Mouse (Mus musculus) neural tube, embryonic 15.5 days (tissue): ENCODE measurements at regions not wholly inside any gene's neighbourhood (a gene's known extent, or its start where the extent isn't known, plus 50 kb on each side); places are given as distances from the start of the nearest gene placed in this dataset.

Experiments used
- ATAC-seq: fragments of 200-750 bp; cut with Nextera tagmentation; 2 replicates; pipeline ENCODE4 v1.8.0; 2017; ENCODE audit warnings: mild to moderate bottlenecking, moderate TSS enrichment, moderate library complexity; ENCODE audit not compliant: low FRiP score
- H3K27ac ChIP-seq: fragments of 300-500 bp; sonication (generic); replicated peaks from 2 replicates; pipeline ENCODE4 v1.5.1; 2015; ENCODE audit warnings: mild to moderate bottlenecking, inconsistent platforms
- H3K27me3 ChIP-seq: fragments of 300-500 bp; sonication (generic); replicated peaks from 2 replicates; pipeline ENCODE4 v1.6.1; 2015; ENCODE audit warnings: inconsistent platforms
- H3K36me3 ChIP-seq: fragments of 300-500 bp; sonication (generic); 2 replicates; pipeline ENCODE4 v1.6.1; 2015; ENCODE audit warnings: inconsistent platforms
- H3K4me1 ChIP-seq: fragments of 300-500 bp; sonication (generic); 2 replicates; pipeline ENCODE4 v1.6.1; 2015; ENCODE audit warnings: inconsistent platforms
- H3K4me2 ChIP-seq: fragments of 300-500 bp; sonication (generic); 2 replicates; pipeline ENCODE4 v1.6.1; 2015; ENCODE audit warnings: inconsistent platforms, mild to moderate bottlenecking, moderate library complexity
- H3K4me3 ChIP-seq: fragments of 300-500 bp; sonication (generic); replicated peaks from 2 replicates; pipeline ENCODE4 v1.5.1; 2015; ENCODE audit warnings: mild to moderate bottlenecking, inconsistent platforms
- H3K9ac ChIP-seq: fragments of 300-500 bp; sonication (generic); replicated peaks from 2 replicates; pipeline ENCODE4 v1.6.1; 2015; ENCODE audit warnings: mild to moderate bottlenecking, inconsistent platforms
- H3K9me3 ChIP-seq: fragments of 300-500 bp; sonication (generic); replicated peaks from 2 replicates; pipeline ENCODE4 v1.6.1; 2016; ENCODE audit warnings: inconsistent platforms
- WGBS: fragments of 180-500 bp; shearing (Covaris S2); methylation state at CpG from one replicate; pipeline ENCODE4 v1.1.7; 2015; ENCODE audit warnings: mixed read lengths; 5-methylcytosine and 5-hydroxymethylcytosine counted together

DNA sequence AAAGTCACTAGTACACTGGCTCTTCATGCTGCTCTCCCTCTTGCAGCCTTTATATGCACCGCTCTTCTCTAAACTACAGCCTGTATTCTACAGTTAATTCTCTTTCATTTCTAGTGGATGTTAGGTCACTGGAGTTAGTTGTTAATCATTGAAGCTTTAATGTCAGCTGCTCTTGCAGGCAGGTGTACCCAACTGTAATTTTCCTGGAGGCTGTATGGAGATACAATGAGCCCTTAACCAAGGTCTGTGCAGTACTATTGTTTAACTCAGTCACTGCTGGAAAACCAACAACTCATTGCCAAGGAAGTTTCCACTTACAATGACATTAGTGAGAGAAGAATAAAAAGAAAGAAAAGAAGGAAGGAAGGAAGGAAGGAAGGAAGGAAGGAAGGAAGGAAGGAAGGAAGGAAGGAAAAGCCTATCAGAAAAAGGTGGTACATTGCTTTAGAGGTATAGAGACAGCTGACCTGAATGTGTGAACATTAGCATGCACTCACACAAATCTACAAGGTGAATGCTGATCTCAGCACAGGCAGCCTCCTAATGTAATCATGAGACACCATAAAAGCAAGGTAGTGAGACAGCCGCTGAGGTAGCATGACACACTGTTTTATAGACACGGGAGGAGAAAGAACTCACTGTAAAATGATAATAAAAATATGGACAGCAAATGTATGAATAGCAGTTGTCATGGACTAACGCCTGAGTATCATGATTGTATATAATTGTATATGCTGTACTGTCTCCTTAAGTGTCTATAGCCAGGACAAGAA is 66.7 kb upstream of the Nck2 start:
- H3K4me2 ChIP-seq: no peak overlapping the region
- 86% methylated on average over 4 of the region's 4 CpGs for WGBS
- no peaks in the 10 kb centered on the region for H3K36me3 ChIP-seq
- H3K27me3 ChIP-seq: no peaks in the 10 kb centered on the region
- H3K9ac ChIP-seq: no peak overlapping the region
- H3K27ac ChIP-seq: no peak overlapping the region
- H3K9me3 ChIP-seq: no peaks in the 10 kb centered on the region
- no peaks in the 10 kb centered on the region for H3K4me1 ChIP-seq
- no peak overlapping the region for H3K4me3 ChIP-seq
- ATAC-seq: no peak

DNA sequence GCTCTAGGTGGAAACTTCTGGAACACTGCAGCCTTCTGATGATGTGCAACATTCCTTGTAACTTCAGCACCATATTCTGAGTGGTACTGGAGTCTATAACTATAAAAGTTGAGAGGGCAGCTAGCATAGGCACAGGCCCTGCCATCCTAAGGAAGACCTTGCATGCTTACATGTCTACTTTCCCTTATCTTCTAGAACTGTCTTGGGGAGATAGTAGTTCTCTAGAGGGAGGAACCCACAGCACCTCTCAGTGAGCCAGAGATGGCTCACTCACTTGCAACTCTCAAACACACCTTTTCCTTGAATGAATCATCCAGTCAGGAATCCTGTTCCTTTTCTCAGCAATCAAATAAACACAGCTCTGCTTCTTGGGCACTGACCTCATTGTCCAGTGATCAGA is 59.4 kb upstream of the Nck2 start:
- no peak overlapping the region for H3K4me3 ChIP-seq
- H3K4me2 ChIP-seq: no peak overlapping the region
- H3K9me3 ChIP-seq: no peaks in the 10 kb centered on the region
- H3K36me3 ChIP-seq: no peaks in the 10 kb centered on the region
- H3K4me1 ChIP-seq: no peaks in the 10 kb centered on the region
- no peaks in the 10 kb centered on the region for H3K27me3 ChIP-seq
- H3K27ac ChIP-seq: no peak overlapping the region
- no peak overlapping the region for H3K9ac ChIP-seq
- no peak for ATAC-seq

GRCm38 (mm10) chr1:43394035-43394434 is 50.3 kb upstream of the Nck2 start:
- 94% methylated on average over 2 of the region's 2 CpGs for WGBS
- Histone ChIP-seq H3K4me1 (no peaks in the 10 kb centered on the region), H3K4me2 (no peak overlapping the region), H3K9me3 (no peaks in the 10 kb centered on the region), H3K27ac (no peak overlapping the region), H3K4me3 (no peak overlapping the region), H3K36me3 (no peaks in the 10 kb centered on the region), H3K9ac (no peak overlapping the region), H3K27me3 (no peaks in the 10 kb centered on the region)
- ATAC-seq: no peak
